Mouse (Mus musculus) intestine, postnatal 0 days (tissue): ENCODE results near the gene Jazf1. TPM values are rescaled to one million over a fixed set of nuclear protein-coding genes. Genes with fewer than 3 reads are reported as not detected.

Experiments used
- ATAC-seq: fragments of 200-750 bp; cut with Nextera tagmentation; 2 replicates; pipeline ENCODE4 v1.8.0; 2017; ENCODE audit warnings: mild to moderate bottlenecking, moderate TSS enrichment, moderate library complexity
- H3K27ac ChIP-seq: fragments of 300-500 bp; sonication (generic); 2 replicates; pipeline ENCODE4 v1.5.1; 2014; ENCODE audit warnings: mild to moderate bottlenecking, low read depth, low read length, moderate library complexity
- H3K27me3 ChIP-seq: fragments of 300-500 bp; sonication (generic); replicated peaks from 2 replicates; pipeline ENCODE4 v1.6.1; 2014; ENCODE audit warnings: low read length, mixed read lengths; ENCODE audit not compliant: control insufficient read depth, insufficient read depth
- H3K36me3 ChIP-seq: fragments of 300-500 bp; sonication (generic); 2 replicates; pipeline ENCODE4 v1.6.1; 2014; ENCODE audit warnings: mild to moderate bottlenecking, moderate library complexity; ENCODE audit not compliant: control insufficient read depth, insufficient read depth
- H3K4me1 ChIP-seq: fragments of 300-500 bp; sonication (generic); replicated peaks from 2 replicates; pipeline ENCODE4 v1.6.1; 2014; ENCODE audit warnings: antibody characterized with exemption, low read length, mixed read lengths; ENCODE audit not compliant: control insufficient read depth, insufficient read depth
- H3K4me2 ChIP-seq: fragments of 300-500 bp; sonication (generic); replicated peaks from 2 replicates; pipeline ENCODE4 v1.6.1; 2014; ENCODE audit warnings: low read depth, mild to moderate bottlenecking, moderate library complexity
- H3K4me3 ChIP-seq: fragments of 300-500 bp; sonication (generic); 2 replicates; pipeline ENCODE4 v1.5.1; 2014; ENCODE audit warnings: low read depth, low read length
- H3K9ac ChIP-seq: fragments of 300-500 bp; sonication (generic); 2 replicates; pipeline ENCODE4 v1.6.1; 2014; ENCODE audit warnings: mild to moderate bottlenecking, low read depth, low read length
- H3K9me3 ChIP-seq: fragments of 300-500 bp; sonication (generic); 2 replicates; pipeline ENCODE4 v1.6.1; 2016; ENCODE audit warnings: mixed run types; ENCODE audit not compliant: control insufficient read depth
- CTCF ChIP-seq: sonication (generic); IDR thresholded peaks from 2 replicates; pipeline ENCODE4 v1.5.1; 2016; ENCODE audit warnings: low read depth, mild to moderate bottlenecking, control low read depth, antibody characterized with exemption, moderate library complexity
- WGBS: fragments of 180-500 bp; shearing (Covaris S2); extraction: QIAGEN DNeasy Blood & Tissue Kit; methylation state at CpG from one replicate; pipeline ENCODE4 v1.1.7; 2014; 5-methylcytosine and 5-hydroxymethylcytosine counted together
- polyA plus RNA-seq: library from polyadenylated mRNA; unstranded; fragments of >200 nt; fragmentation: Nextera tagmentation; extraction: Ambion mirVana; gene quantifications from 2 replicates; pipeline ENCODE4 v1.2.1, GENCODE M21; 2015

Jazf1 gene
- polyA plus RNA-seq, 1 experiment from 2014 or later: 5.1 TPM

DNA sequence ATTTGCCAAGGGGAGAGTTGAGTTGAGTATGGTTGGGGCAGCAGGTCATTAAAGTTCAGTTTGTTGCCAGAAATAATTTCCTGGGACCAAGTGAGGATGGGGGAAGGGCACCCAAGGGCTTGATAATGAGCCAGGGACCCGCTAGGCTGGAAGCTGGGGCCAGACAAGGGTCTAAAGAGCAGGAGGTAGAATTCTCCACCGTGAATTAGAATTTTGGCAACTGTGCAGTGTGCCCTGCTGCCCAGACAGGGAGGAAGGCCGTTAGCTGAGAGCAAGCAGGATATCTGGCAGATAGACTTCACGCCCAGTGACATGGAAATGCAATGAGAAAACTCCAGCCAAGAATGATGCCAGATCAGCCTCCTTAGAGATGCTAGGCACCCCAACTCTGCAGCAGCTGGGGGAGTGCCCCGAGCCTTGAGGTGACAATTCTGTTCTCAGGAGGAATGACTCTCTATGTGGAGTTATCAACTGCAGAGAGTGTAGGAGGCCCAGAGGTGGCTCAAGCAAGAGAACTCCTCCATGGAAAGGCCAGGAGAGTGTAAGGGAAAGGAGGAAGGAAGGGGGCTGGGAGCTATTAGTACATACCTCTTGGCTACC is 1.6 kb upstream of the Jazf1 start:
- H3K27me3 ChIP-seq: no peaks in the 10 kb centered on the region
- WGBS: 53% methylated on average over 5 of the region's 5 CpGs
- H3K9me3 ChIP-seq: no peaks in the 10 kb centered on the region
- H3K4me1 ChIP-seq: no peaks in the 10 kb centered on the region
- no peak overlapping the region for H3K9ac ChIP-seq
- no peak overlapping the region for H3K4me2 ChIP-seq
- no peak overlapping the region for H3K4me3 ChIP-seq
- no peak overlapping the region for H3K27ac ChIP-seq
- H3K36me3 ChIP-seq: no peaks in the 10 kb centered on the region
- TF ChIP-seq CTCF: no peak
- no peak for ATAC-seq

DNA sequence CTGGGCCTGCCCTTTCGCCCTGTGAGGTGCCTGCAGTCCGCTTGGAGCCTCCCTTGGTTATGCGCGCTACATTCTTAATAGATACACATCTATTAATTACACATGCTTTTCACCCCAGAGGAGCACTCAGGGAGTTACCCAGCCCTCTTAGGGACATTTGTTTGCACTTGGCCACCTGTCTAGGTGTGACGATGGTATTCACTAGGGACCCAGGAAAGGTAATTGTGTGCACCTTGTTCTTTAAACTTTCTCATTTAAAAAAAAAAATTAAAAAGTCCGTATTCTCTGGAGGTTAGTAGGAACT is 396 bp upstream of the Jazf1 start:
- no peak for TF ChIP-seq CTCF
- H3K27ac ChIP-seq: no peak overlapping the region
- H3K9me3 ChIP-seq: no peaks in the 10 kb centered on the region
- no peaks in the 10 kb centered on the region for H3K4me1 ChIP-seq
- WGBS: 4% methylated on average over 6 of the region's 6 CpGs
- no peaks in the 10 kb centered on the region for H3K27me3 ChIP-seq
- H3K4me3 ChIP-seq: peak overlapping the region; percentile 81
- H3K4me2 ChIP-seq: peak overlapping the region; percentile 98
- no peaks in the 10 kb centered on the region for H3K36me3 ChIP-seq
- ATAC-seq: no peak
- H3K9ac ChIP-seq: peak overlapping the region; percentile 67

DNA sequence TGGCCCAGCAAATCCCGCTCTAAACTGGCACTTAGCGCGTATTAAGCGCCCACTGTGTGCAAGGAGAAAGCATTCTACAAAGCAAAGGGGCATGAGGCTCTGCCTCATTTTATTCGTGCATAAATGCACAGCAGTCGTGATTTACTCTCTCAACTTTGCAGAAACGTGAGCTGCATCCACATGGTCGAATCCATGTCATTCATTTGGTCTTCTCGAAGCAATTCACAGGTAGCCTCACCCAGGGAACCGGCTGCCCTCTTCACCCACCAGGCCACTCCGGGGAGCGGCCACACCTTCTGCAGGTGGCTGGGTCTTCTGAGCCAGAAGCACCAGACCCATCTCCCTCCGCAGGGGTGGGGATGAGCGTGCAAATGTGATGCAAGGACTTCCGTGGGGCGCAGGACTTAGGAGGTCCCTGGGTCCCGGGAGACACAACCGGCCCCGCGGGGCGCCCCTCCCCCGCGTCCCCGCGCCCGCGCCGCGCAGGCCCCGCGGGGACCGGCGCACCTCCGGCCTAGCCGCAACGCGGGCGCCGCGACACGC is 914 bp downstream of the Jazf1 start:
- 9% methylated on average over 40 of the region's 41 CpGs for WGBS
- Histone ChIP-seq H3K27me3 (no peaks in the 10 kb centered on the region), H3K9ac (peak overlapping the region; percentile 67), H3K4me3 (peak overlapping the region; percentile 81), H3K4me1 (no peaks in the 10 kb centered on the region), H3K4me2 (peak overlapping the region; percentile 98), H3K36me3 (no peaks in the 10 kb centered on the region), H3K27ac (no peak overlapping the region), H3K9me3 (no peaks in the 10 kb centered on the region)
- no peak for TF ChIP-seq CTCF
- peak; percentile 56; the same call in 1 of the 2 replicates for ATAC-seq

DNA sequence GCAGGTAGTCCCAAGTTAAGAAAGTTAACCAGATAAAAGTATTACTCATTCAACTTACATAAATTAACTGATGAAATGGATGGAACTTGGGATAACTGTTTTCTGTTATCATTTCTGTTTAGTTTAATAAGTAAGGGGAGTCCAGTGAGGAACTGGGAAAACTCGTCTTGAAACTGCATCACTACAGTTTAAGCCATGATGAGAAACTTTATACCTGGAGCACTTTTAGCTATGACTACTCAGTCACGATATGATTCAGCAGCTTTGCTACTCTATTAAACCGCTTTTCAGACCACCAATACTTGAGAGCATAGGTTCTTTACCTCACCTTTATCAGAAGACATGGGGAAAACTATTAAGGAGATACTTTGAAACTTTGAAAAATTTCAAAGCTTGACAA is 1.5 kb downstream of the Jazf1 start:
- H3K9ac ChIP-seq: no peak overlapping the region
- no peaks in the 10 kb centered on the region for H3K4me1 ChIP-seq
- no peaks in the 10 kb centered on the region for H3K27me3 ChIP-seq
- 83% methylated on average over 3 of the region's 3 CpGs for WGBS
- H3K36me3 ChIP-seq: no peaks in the 10 kb centered on the region
- H3K4me3 ChIP-seq: peak overlapping the region; percentile 81
- TF ChIP-seq CTCF: no peak
- H3K27ac ChIP-seq: no peak overlapping the region
- no peak for ATAC-seq
- H3K9me3 ChIP-seq: no peaks in the 10 kb centered on the region
- peak overlapping the region; percentile 98; the same call in 1 of the 2 replicates for H3K4me2 ChIP-seq

DNA sequence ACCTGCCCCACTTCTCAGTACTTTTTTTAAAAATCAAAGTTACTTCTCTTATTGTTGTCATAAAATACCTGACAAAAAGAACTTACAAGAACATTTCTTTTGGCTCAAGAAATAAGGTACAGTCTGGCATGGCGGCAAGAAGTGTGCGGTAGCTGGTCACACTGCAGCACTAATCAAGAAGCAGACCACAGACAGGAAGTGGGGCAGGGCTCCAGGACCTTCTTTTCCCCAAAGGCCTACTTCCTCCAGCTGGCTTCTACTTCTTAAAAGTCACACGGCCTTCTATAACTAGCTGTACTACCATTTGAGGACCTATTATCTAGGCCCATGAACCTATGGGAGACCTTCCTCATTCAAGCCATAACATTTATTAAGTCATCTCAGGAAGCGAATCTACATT is 4.4 kb downstream of the Jazf1 start:
- no peak overlapping the region for H3K4me2 ChIP-seq
- no peaks in the 10 kb centered on the region for H3K27me3 ChIP-seq
- no peaks in the 10 kb centered on the region for H3K4me1 ChIP-seq
- H3K36me3 ChIP-seq: no peaks in the 10 kb centered on the region
- no peak overlapping the region for H3K9ac ChIP-seq
- TF ChIP-seq CTCF: no peak
- no peak for ATAC-seq
- no peak overlapping the region for H3K27ac ChIP-seq
- WGBS: 86% methylated on average over 4 of the region's 4 CpGs
- H3K4me3 ChIP-seq: no peak overlapping the region
- no peaks in the 10 kb centered on the region for H3K9me3 ChIP-seq

DNA sequence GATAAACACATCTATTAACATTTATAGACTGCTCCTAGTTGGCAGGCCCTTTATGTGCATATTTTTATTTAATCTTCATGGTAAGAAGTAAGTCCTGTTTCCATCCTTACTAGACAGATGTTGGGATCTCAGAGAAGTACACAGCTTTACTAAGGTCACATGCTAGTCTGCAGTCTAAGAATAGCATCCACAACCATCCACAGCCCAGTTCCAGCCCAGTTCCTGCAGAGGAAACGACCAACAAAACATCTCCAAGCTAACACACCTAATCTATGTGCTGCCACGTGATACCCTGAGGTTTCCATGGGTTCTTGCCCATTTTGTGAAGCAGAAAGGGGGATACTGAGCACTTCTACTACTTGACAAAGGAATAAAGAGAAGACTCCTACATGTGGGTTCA is 13.5 kb downstream of the Jazf1 start:
- no peaks in the 10 kb centered on the region for H3K36me3 ChIP-seq
- H3K27me3 ChIP-seq: no peaks in the 10 kb centered on the region
- no peak for ATAC-seq
- H3K27ac ChIP-seq: no peak overlapping the region
- 61% methylated on average over 2 of the region's 2 CpGs for WGBS
- H3K4me1 ChIP-seq: no peaks in the 10 kb centered on the region
- H3K9me3 ChIP-seq: no peaks in the 10 kb centered on the region
- H3K4me2 ChIP-seq: no peak overlapping the region
- no peak for TF ChIP-seq CTCF
- H3K9ac ChIP-seq: no peak overlapping the region
- H3K4me3 ChIP-seq: no peak overlapping the region
